Mouse (Mus musculus): ENCODE data around the gene Slc6a18. TPM values are rescaled to one million over a fixed set of nuclear protein-coding genes. Genes with fewer than 3 reads are reported as not detected.

Gene Slc6a18
- polyA plus RNA-seq, 1 experiment from 2014 or later = not detected

- Histone ChIP-seq H3K9me3 (ENCODE audit: control insufficient read depth, low read depth, low read length) (no peaks in the 10 kb centered on the region), H3K27me3 (ENCODE audit: control insufficient read depth, insufficient read depth, low read length) (no peaks in the 10 kb centered on the region), H3K4me3 (ENCODE audit: low read depth, low read length) (no peak overlapping the region), H3K4me2 (replicated peaks; ENCODE audit: low read depth, low read length) (no peak overlapping the region), H3K36me3 (ENCODE audit: control insufficient read depth, insufficient read depth, low read length) (peaks cover 57% of the 10 kb centered on the region), H3K4me1 (ENCODE audit: control insufficient read depth, insufficient read depth, low read length) (no peaks in the 10 kb centered on the region), H3K9ac (replicated peaks; ENCODE audit: low read depth, low read length) (no peak overlapping the region), H3K27ac (ENCODE audit: low read length) (no peak overlapping the region)
- WGBS = 93% methylated on average over 5 of the region's 5 CpGs
- no peak for ATAC-seq (ENCODE audit: insufficient number of reproducible peaks, insufficient read depth, low FRiP score, low read depth)
Measured at GRCm38 (mm10) chr13:73618406-73618805, 59.4 kb downstream of the Slc6a18 start.

Other genes starting within 250 kb of the Slc6a18 start
- 40.4 and 44.0 TPM in 2 replicates for gene Lpcat1, start 210.8 kb downstream of the Slc6a18 start, polyA plus RNA-seq (2014; fragmentation: Nextera tagmentation; extraction: Ambion mirVana)
- gene Slc6a3, start 141.3 kb downstream of the Slc6a18 start, polyA plus RNA-seq (2014; fragmentation: Nextera tagmentation; extraction: Ambion mirVana) = not detected in 2 replicates
- 108 and 115 TPM in 2 replicates for gene Clptm1l, start 74.0 kb downstream of the Slc6a18 start, polyA plus RNA-seq (2014; fragmentation: Nextera tagmentation; extraction: Ambion mirVana)
- gene Tert, start 51.1 kb downstream of the Slc6a18 start, polyA plus RNA-seq (2014; fragmentation: Nextera tagmentation; extraction: Ambion mirVana) = 5.3 and 5.7 TPM in 2 replicates
- not detected in 2 replicates for gene Slc6a19, start 26.8 kb upstream of the Slc6a18 start, polyA plus RNA-seq (2014; fragmentation: Nextera tagmentation; extraction: Ambion mirVana)
- 20.1 and 21.8 TPM in 2 replicates for gene Slc12a7, start 55.1 kb upstream of the Slc6a18 start, polyA plus RNA-seq (2014; fragmentation: Nextera tagmentation; extraction: Ambion mirVana)
- gene Nkd2, start 169.6 kb upstream of the Slc6a18 start, polyA plus RNA-seq (2014; fragmentation: Nextera tagmentation; extraction: Ambion mirVana) = 3.0 and 4.3 TPM in 2 replicates

Data from stomach, embryonic 14.5 days (tissue).